Mouse (Mus musculus) regulatory T cell (primary cell): ENCODE measurements around the gene Tmem189.
"Not testable (repeated sequence)": the region's sequence is repeated elsewhere in the genome, so short reads cannot be mapped to it uniquely, and the experiment has no call there.

Experiments used
- in situ Hi-C: fragments of 300-600 bp; cut with MboI, MseI; formaldehyde crosslinking; loops from one replicate; pipeline ENCODE4 v1.15.1; 2025; ENCODE audit warnings: high pct_unique_total_duplicates

The Tmem189 gene

GRCm38 (mm10) chr2:167654911-167655600 lies 34.6 kb downstream of the Tmem189 start:
- in situ Hi-C loops, result no loop called here

DNA sequence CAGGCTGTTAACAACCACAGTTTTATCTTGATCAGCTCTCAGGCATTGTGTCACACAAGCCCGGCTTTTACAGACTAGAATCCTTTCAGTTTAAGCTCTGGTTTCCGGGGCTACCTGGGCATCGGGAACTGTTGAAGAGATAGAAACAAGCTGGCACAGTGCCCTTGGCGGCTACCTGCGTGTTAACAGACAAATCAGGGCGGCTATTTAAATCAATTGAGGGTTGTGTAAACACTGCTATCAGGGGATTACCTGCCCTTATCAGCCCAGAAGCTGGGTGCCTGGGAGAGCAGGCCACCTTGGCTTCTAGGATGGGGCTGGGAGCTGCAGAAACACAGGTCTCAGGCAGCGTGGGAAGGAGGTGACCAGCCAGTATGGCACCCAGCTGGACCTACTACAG lies 36.9 kb downstream of the Tmem189 start:
- in situ Hi-C loops, result no loop called here

- in situ Hi-C loops, result no loop called here
These were observed 38.0 kb downstream of the Tmem189 start for GRCm38 (mm10) chr2:167651622-167652021.

GRCm38 (mm10) chr2:167649290-167650032 lies 40.2 kb downstream of the Tmem189 start:
- in situ Hi-C loops, result no loop called here

DNA sequence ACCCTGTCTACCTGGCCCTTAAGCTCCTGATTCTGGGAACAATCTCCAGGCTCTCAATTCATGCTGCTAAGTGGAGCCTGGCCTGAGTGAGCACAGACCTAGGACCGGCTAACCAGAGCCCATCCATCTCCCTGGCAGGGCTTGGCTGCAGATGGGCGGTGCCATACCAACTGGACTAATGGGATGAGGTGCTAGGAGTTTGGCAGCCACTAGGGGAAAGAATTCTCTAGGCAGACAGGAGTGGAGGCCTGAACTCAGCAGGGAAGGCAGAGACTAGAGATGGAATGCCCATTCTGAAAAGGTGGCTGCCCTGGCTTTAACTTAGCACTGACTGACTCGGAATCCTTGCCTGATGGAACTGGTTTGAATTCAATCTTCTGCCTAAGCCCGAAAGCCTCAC lies 43.2 kb downstream of the Tmem189 start:
- in situ Hi-C loops, result no loop called here

DNA sequence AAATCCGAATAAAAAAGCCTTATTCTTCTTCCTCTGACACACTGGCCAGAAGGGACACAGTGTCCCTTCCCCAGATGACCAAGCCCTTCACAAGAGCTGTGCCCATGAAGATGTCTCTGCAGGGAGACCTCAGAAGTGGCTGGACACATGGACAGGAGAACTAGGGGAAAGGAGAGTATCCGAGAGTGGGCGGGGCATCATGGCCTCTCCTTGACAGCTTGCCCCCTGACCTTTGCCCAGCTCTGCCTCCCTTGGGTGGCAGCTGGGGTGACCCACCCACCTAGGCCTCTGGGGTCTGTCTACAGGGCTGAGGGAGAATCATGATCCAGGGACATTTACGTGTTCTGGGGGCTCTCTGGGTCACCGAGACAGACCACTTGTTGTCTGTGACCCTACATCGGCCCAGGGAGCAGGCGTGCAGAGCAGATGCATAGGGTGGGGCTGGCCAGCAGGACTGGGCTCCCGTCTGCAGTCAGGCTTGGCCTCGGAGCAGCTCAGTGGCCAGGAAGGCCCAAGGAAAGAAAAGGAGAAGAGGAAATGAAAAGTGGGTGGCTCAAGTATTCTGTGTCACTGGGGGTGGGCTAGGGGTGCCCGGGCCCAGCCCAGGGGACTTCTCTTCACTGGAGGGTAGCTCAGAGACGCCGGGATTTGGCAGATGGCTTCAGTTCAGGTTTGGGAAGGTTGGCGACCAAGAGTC lies 46.1 kb downstream of the Tmem189 start:
- in situ Hi-C loops, result not testable (repeated sequence)

- in situ Hi-C loops, result no loop called here
These were observed 47.5 kb downstream of the Tmem189 start for GRCm38 (mm10) chr2:167642164-167642563.

- in situ Hi-C loops, result no loop called here
These were observed 48.3 kb downstream of the Tmem189 start for GRCm38 (mm10) chr2:167641337-167641736.

DNA sequence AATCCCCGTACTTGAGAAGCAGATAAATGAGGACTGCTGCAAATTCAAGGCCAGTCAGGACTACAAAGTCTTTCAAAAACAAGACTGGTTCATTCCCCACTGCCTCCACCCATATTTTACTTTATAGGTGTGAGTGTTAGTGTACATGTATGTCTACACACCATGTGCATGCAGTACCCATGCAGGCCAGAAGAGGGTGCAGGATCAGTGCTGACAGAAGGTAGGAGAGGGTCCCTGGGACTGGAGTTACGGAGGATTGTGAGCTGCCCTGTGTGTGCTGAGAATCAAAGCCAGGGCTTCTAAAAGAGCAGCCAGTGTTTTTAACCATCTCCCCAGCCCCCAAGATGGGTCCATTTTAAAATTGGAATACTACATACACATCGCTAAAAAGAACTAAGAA lies 49.3 kb downstream of the Tmem189 start:
- in situ Hi-C loops, result no loop called here

DNA sequence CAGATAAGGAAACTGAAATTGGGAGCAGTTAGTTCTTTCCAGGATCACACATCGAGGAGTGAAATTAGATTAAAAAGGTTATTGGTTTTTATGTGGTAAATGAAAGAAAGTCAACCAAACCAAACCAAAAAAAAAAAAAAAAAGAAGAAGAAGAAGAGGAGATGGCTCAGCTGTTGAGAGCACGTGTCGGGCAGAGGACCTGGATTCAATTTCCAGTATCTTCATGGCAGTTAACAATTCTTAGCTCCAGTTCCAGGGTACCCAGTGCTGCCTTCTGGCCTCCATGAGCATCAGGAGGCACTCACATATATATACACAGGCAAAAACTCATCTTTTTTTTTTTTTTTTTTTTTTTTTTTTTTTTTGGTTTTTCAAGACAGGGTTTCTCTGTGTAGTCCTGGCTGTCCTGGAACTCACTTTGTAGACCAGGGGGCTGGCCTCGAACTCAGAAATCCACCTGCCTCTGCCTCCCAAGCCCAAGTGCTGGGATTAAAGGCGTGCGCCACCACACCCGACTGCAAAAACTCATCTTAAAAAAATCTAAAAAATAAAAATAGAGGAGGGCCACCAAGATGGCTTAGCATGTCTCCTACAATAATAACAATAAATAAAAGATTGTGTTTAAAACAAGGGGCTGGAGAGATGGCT lies 54.6 kb downstream of the Tmem189 start:
- in situ Hi-C loops, result loop anchor here (5.0 kb wide), 1 partner anchor 37 kb away; no protein-coding TSS in a partner anchor

- in situ Hi-C loops, result no loop called here
These were observed 55.3 kb downstream of the Tmem189 start for GRCm38 (mm10) chr2:167634338-167634770.

GRCm38 (mm10) chr2:167633537-167633872 lies 56.1 kb downstream of the Tmem189 start:
- in situ Hi-C loops, result no loop called here

GRCm38 (mm10) chr2:167632731-167633536 lies 56.7 kb downstream of the Tmem189 start:
- in situ Hi-C loops, result no loop called here

DNA sequence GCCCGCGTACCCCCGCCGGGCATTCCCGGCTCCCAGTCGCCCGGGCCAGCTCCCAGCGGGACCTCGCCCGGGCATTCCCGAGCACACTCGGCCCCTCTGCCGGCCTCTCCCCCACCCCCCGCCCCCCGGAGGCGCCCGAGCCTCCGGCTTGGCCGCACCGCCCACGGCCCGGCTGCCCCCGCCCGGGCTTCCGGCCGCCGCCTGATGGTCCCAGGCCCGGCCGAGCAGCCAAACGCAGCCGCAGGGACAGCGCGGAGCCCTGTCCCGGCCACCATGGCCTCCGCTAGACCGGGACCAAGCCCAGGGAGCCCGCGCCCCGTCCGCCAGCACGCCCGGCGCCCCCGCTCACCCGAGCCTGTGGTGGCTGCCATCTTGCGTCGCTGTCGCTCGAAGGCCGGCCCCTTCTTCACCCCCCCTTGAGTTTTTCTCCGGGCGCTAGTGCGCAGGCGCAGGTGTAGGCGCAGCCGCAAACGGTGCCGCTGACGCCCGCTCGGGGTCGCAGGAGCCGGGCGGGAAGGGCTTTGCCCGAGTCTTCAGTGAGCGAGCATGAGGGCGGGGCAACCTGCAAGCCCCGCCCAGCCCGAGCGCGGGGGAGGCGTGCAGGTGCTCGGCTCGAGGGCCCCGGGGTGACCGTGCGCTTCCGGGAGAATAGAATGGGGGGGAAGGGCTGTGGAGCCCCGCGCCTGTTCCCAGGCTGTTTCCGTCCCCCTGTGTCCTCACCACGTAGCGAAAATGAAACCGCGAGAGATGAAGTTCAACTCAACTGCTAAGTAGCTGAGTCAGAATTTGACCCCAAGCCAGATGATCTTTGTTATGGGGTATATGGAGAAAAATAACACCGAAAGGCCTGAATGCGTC lies 57.8 kb downstream of the Tmem189 start, which contains the start of gene Ube2v1:
Gene Ube2v1, minus strand, starts transcription at position 505 of the 858 bp plus-strand sequence.
- in situ Hi-C loops, result no loop called here

DNA sequence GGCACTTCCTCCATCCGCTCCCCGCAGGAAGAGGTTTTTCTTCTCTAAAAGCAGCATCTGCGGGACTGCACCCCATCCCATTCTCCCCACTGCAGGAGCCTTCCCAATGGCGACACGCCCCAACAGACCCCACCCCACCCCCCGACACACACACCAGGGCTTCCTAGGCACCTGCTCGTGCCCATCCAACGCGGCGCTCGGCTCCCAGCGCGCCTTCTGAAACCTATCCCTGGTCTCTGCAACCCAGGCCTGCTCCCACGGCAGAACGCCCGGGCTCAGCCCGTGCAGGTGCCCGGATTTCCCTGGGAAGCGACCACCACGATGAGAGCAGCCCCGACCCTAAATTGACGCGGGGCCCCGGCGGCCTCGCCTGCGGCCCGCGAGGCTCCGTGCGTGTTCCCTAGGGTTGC lies 58.4 kb downstream of the Tmem189 start:
- in situ Hi-C loops, result no loop called here

- in situ Hi-C loops, result no loop called here
These were observed 59.2 kb downstream of the Tmem189 start for GRCm38 (mm10) chr2:167630421-167630820.

DNA sequence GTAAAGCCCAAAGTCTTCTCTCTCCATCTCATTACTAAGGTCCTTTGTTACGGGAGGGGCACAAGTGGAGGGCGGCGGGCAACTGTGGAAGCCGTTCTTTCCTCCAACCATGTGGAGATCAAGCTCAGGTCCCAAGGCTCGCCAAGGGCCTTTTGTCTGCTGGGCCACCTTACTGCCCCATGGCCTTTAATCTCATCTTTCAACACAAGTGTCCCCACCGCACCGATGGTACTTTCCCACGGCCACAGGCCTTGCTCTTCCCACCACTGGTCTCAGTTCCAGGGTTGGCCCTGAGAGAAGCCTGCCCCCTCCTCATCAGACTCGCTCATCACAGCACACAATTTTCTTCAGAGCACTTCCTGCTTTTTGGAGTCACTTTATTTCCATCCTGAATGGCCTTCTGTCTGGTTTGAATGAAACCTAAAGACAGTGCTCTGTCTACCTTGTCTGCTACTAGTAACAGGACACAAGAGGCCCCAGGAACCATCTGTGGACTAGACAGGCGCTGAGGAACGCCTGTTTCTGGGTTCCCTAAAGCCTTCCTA lies 59.9 kb downstream of the Tmem189 start:
- in situ Hi-C loops, result no loop called here

- in situ Hi-C loops, result no loop called here
These were observed 60.8 kb downstream of the Tmem189 start for GRCm38 (mm10) chr2:167628872-167629271.

GRCm38 (mm10) chr2:167627019-167627418 lies 62.6 kb downstream of the Tmem189 start:
- in situ Hi-C loops, result no loop called here

DNA sequence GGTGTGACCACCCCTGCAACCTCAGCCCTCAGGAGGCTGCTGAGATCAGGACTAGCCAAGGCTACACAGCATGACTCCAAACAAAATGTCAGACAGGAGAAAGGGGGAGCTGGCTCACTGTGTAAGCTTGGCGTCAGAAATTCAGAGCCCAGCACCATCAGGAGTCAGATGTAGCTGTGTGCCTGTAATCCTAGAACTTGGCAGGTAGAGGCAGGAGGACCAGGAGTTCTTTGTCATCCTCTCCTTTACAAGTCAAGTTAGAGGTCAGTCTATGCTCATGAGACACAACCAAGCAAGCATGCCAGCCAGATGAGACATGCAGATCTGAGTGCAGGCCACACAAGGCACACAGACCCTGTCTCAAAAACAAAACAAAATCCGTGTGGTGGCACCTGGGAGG lies 64.0 kb downstream of the Tmem189 start:
- in situ Hi-C loops, result no loop called here
